Mouse (Mus musculus) megakaryocyte-erythroid progenitor cell, adult 5-6 weeks (primary cell): ENCODE data around the gene A830018L16Rik. TPM values are rescaled to one million over a fixed set of nuclear protein-coding genes. Genes with fewer than 3 reads are reported as not detected.
"Not testable (repeated sequence)": the region's sequence is repeated elsewhere in the genome, so short reads cannot be mapped to it uniquely, and the experiment has no call there.

Experiments used
- ATAC-seq: replicated peaks from 2 replicates; pipeline ENCODE4 v1.8.0; 2016; ENCODE audit warnings: mild to moderate bottlenecking, inconsistent platforms; ENCODE audit not compliant: severe bottlenecking, poor library complexity, low FRiP score, low TSS enrichment
- total RNA-seq, 2 experiments: library from RNA; stranded (forward) in 1 of 2; stranded (reverse) in 1 of 2; fragments of 200-1000, 215-1000 nt in 1 of 2; fragments of >200 nt in 1 of 2; fragmentation: Nextera tagmentation in 1 of 2; gene quantifications; 2 replicates each; pipeline ENCODE4 v1.2.3; 2014 to 2017

A830018L16Rik gene
- total RNA-seq, 2 experiments from 2014 or later, result not detected

GRCm38 (mm10) chr1:11959421-11960206 is 545.7 kb downstream of the A830018L16Rik start:
- no peak for ATAC-seq

DNA sequence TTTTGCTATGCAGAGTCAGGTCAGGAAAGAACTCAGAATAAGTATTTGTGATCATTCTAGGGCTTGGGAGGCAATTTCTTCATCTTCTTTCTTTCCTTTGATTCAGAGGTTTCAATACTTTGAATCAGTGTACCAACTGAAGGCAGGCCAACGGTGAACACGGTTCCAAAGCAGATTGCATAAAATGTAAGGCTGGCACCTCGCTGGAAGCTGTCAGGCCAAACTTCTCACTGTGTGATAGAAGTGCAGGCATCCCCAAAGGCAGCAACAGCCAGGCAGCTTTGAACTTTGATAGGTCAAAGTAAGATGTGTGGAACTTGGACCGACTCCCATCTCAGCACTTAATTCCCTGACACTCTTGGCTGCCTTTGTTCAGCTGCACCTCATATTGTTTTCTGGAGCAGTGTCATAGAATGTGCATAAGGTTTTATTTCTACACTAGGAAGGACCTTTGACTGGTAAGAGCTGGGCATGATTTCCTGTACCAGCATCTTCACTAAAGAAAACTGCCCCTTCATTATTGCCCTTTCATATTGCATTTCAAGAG is 568.8 kb downstream of the A830018L16Rik start:
- no peak for ATAC-seq

DNA sequence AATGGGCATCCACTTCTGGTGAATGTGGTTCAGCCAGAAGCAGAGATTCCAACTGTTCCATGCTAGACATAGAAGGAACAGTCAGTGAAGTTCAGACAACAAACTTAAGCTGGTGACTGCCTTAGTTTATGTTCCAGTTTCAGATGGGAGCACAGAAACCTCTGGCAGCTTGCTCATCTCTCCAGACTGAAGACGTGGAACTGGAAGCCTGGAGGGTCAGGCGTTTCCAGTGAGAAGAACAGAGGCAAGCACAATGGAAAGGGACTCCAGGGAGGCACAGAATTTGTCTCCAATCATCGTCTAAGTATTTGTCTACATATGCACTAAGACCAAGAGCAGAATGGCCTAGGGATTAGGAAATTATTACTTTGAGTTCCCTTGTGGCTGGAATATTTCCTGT is 576.1 kb downstream of the A830018L16Rik start:
- no peak for ATAC-seq

GRCm38 (mm10) chr1:11996297-11996878 is 582.5 kb downstream of the A830018L16Rik start:
- no peak for ATAC-seq

- ATAC-seq, result no peak
Measured at GRCm38 (mm10) chr1:11997574-11997973, 583.7 kb downstream of the A830018L16Rik start.

DNA sequence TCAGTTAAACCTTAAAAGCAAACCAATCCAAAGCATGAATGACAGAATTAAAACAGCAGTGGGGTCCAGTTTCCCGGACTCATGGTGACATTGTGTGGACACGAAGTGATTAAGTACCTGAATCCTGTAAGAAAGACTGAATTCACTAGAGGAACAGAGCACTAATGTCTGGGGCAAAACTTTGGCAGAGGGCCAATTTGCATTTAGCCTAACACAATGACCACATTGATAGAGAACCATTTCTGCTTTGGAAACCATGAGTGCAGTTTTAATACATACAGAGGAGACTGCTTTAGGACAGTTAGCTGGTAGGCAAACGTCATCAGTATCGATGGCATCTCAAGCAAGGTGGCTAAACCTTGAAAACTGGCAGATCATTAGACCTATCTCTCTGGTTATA is 586.7 kb downstream of the A830018L16Rik start:
- ATAC-seq, result no peak

DNA sequence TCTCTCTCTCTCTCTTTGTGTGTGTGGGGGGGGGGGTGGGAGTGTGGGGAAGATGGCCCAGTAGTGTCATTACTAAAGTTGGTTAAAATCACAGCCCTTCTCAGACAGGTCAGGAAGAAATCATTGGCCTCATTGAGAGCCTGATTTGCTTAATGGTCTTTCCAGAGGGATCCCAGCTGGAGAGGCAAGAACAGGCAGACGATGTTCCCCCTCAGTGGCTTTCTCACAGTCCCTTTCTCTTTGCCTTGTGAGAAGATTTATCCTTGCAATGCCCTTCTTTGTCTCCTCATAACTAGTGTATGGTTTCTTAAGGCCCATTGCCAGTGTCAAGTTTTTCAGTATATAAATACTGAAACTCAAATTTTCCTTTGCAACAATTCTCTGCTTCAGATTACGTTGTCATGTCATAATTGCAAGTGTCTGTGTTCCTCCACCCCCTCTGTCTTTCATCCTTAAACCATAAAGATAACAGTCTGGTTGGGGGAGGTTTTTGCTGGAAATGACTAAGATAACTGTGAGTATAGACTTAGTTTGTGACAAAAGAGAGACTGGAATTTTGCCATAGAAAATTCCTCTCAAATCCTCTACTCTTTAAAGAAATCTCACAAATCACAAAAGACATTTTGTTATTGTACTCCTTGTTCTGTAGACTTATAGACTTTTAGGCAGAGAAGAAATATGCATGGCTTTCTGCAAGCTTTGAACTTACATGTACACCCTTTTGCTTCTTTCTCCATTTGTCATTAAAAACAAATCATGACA is 595.1 kb downstream of the A830018L16Rik start:
- no peak for ATAC-seq

DNA sequence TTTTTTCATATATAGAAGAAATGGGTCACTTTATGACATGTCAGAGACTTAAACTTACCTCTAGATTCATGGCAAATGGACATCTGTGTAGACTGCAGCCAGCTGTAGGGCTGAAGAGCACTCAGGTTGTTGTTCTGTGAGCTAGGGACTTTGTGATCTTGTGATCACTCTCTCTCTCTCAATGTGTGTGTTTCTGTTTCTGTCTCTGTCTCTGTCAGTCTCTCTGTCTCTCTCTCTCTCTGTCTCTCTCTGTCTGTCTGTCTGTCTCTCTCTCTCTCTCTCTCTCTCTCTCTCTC is 595.6 kb downstream of the A830018L16Rik start:
- no peak for ATAC-seq

DNA sequence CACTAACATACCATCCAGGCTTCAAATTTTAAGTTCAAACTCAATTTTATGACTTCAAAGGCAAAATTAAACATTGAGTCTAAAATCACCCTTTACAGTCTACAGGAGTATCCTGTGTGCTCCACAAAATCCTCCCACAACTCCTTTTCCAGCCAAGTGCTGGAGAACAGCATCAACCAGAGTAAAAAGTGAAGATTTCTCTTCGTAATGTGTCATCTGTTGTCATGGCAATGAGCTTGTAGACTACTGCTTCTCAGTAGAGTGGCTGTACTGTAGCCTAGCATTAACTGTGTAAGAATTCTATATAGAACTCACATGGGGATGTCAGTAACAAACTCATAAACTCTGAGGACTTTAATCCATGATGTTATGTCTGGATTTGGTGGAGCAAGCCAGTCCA is 596.7 kb downstream of the A830018L16Rik start:
- no peak for ATAC-seq

DNA sequence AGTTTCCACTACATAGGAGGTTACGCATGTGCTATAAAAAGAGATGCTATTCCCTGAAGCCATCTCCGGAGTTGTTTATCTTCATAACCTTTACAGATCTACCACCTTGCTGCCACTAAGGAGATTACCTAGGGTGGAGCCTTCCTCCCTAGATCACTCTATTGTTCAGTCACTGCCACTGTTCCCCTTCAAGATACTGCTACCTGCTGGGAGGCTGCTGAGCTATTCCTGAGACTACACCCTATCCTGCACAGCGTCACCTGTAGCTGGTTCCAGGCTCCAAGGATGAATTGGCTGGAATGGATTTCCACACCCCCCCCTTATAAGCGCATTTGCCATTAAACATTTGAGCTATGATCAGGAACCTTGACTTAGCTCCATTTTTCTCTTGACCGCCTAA is 606.7 kb downstream of the A830018L16Rik start:
- ATAC-seq, result not testable (repeated sequence)
